Mouse (Mus musculus): ENCODE results near the gene Fgf16. TPM values are rescaled to one million over a fixed set of nuclear protein-coding genes. Genes with fewer than 3 reads are reported as not detected.

The Fgf16 gene
- not detected in 2 replicates for polyA plus RNA-seq (2016; fragmentation: Nextera tagmentation; extraction: Ambion mirVana)

DNA sequence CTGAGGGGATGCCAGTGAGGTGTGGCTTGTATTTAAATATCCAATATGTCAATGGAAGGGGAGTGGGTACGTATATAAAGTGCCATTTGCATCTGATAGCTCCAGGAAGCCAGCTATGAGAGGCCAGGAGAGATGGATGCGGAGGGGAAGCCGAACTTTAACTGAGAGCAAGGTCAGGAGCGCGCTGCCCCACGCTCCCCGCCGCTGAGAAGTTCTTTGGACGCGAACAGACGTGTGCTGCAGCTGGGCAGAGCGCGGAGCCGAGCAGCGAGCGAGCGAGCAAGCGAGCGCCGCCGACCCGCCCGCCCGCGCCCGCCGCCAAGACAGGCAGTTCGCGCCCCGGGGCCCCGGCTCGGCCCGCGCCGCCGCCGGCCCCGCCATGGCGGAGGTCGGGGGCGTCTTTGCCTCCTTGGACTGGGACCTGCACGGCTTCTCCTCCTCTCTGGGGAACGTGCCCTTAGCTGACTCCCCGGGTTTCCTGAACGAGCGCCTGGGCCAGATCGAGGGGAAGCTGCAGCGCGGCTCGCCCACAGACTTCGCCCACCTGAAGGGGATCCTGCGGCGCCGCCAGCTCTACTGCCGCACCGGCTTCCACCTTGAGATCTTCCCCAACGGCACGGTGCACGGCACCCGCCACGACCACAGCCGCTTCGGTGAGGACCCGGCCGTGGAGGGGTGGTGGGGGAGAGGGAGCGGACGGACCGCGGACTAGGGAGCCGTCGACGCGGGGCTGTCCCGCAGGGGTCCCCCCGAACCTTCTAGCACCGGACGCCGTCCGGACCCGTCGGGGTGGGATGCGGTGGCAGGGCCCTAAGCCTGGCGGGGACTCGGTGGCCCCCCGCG, at the start of gene Fgf16:
TSS of gene Fgf16 (plus strand) at position 118 of the 843 bp plus-strand sequence.
- WGBS: 26% methylated on average over 65 of the region's 86 CpGs

DNA sequence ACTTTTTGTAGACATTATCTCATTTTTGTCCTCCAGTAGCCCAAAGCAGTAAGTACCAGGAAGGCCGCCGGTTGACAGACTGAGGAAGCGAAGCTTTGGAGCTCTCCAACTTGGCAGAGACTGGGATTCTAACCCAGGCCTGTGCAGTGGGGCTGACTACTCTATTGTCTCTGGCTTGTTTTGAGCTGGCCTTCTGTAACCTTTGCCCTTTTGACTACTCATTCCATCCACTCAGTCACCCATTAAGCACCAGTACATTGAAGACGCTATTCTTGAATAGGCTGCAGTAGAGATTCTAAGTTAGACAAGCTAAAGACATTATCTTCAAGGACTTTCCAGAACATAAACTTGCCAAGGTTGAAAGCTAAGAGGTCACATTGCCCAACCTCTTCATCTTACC, 49.3 kb upstream of the Fgf16 start:
- H3K4me3 ChIP-seq: no peak overlapping the region
- H3K9me3 ChIP-seq (replicated peaks): no peaks in the 10 kb centered on the region
- no peaks in the 10 kb centered on the region for H3K4me1 ChIP-seq
- H3K36me3 ChIP-seq: no peaks in the 10 kb centered on the region
- peaks cover 86% of the 10 kb centered on the region for H3K27me3 ChIP-seq (ENCODE audit: low read depth, poor library complexity, severe bottlenecking)
- 61% methylated on average over 4 of the region's 4 CpGs for WGBS
- no peak overlapping the region for H3K27ac ChIP-seq (replicated peaks)
- DNase-seq (ENCODE audit: low spot score): no peak

More for the DNA sequence above, at the start of gene Fgf16:
- H3K4me3 ChIP-seq: peak within 1 kb of the TSS; percentile 54
- peak within 1 kb of the TSS; percentile 33; the same call in 1 of the 2 replicates for H3K27ac ChIP-seq (replicated peaks)
- H3K36me3 ChIP-seq: no peaks in the 10 kb centered on the region
- peaks cover 7% of the 10 kb centered on the region for H3K4me1 ChIP-seq
- H3K27me3 ChIP-seq (ENCODE audit: low read depth, poor library complexity, severe bottlenecking): peaks cover 90% of the 10 kb centered on the region
- DNase-seq (ENCODE audit: low spot score): peak; percentile 32
- H3K9me3 ChIP-seq (replicated peaks): 0 out of 2 replicates have a peak, but pooled peaks cover 7% of the 10 kb centered on the region

DNA sequence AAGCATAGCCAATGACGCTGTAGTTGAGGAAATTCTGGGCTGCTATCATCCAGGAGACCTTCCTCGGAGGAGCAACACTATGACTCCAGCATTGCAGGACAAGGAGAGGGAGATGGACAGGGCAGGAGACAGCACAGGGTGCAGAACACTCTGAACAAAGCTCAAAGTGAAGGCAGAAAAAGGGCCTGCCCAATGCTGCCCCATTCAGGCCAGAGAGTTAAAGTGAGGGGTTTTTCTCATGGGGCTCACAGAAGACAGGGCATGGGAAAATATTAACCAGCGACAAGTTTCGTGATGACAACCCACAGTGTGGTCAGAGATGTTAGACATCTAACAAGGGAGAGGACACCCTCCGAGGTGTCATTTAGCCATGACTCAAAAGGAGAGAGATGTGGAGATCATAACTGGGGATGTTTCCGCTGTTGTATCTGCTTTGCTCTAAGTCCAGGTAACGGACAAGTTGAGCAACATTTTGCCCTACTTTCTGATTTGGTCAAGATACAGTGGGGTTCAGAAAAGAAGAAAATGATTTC, 48.2 kb upstream of the Fgf16 start:
- peaks cover 86% of the 10 kb centered on the region for H3K27me3 ChIP-seq (ENCODE audit: low read depth, poor library complexity, severe bottlenecking)
- 91% methylated on average over 7 of the region's 7 CpGs for WGBS

DNA sequence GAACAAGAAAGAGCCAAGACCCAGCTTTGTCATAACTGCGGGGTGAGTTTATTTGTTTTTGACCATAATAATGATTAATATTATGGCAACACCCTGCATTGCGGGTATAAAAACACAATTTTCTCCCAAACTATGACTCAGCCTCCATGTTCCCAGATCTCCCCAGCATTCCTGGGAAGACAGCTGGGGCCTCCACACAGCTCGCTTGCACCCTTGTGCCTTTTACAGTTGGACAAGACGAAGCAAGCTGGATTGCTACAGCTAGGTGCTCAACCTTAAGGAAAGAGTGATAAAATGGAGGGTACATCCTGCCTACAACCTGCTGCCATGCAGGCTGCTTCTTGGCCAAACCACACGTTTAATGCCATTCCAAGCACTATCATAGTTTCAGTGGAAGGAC, 45.7 kb upstream of the Fgf16 start:
- Histone ChIP-seq H3K4me1 (no peaks in the 10 kb centered on the region), H3K27me3 (ENCODE audit: low read depth, poor library complexity, severe bottlenecking) (peaks cover 86% of the 10 kb centered on the region), H3K4me3 (no peak overlapping the region), H3K27ac (replicated peaks) (no peak overlapping the region), H3K36me3 (no peaks in the 10 kb centered on the region), H3K9me3 (replicated peaks) (no peaks in the 10 kb centered on the region)
- DNase-seq (ENCODE audit: low spot score): no peak
- WGBS: 87% methylated on average over 5 of the region's 5 CpGs

More for the DNA sequence above, 48.2 kb upstream of the Fgf16 start:
- Histone ChIP-seq H3K9me3 (replicated peaks) (no peaks in the 10 kb centered on the region), H3K4me1 (no peaks in the 10 kb centered on the region), H3K4me3 (no peak overlapping the region), H3K36me3 (no peaks in the 10 kb centered on the region), H3K27ac (replicated peaks) (no peak overlapping the region)
- DNase-seq (ENCODE audit: low spot score): no peak

DNA sequence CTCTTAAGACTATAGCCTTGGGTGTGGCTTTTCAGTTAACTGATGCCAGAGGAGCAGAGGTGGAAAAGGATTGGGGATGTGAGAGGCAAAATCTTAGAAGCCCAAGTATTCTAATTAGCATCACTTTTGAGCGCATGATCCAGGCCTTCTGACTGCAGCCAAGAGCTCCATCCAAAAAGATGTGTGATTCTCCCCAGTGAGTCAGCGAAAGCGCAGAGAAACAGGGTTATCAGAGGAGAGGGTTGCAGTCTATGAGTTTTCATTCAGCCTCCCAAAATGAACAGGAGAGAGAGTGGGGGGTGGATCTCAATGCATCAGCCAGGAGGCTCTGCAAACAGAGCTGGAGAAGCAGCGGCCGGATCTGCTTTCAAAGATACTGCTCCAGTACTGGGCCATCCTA, 45.1 kb upstream of the Fgf16 start:
- DNase-seq (ENCODE audit: low spot score): no peak
- no peak overlapping the region for H3K4me3 ChIP-seq
- no peaks in the 10 kb centered on the region for H3K9me3 ChIP-seq (replicated peaks)
- 76% methylated on average over 5 of the region's 5 CpGs for WGBS
- no peaks in the 10 kb centered on the region for H3K36me3 ChIP-seq
- peaks cover 80% of the 10 kb centered on the region for H3K27me3 ChIP-seq (ENCODE audit: low read depth, poor library complexity, severe bottlenecking)
- H3K27ac ChIP-seq (replicated peaks): no peak overlapping the region
- H3K4me1 ChIP-seq: no peaks in the 10 kb centered on the region

DNA sequence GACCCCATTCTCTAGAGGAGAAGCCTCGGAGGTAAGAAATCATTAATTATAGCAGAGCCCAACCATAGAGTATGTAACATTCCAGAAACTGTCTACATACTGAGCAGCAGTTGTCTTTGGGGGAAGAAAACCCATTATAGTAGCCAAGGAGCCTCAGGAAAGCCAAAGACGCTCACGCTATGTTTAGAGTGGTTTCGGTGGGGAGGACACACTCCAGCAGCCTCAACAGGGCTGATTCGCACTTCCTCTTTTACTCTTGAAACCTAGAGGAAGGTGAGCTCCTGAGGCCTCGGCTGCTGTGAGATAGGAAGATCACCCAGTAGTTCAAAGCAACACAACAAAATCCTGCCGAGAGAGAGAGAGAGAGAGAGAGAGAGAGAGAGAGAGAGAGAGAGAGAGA, 39.9 kb upstream of the Fgf16 start:
- DNase-seq (ENCODE audit: low spot score): no peak
- peaks cover 33% of the 10 kb centered on the region for H3K27me3 ChIP-seq (ENCODE audit: low read depth, poor library complexity, severe bottlenecking)
- H3K36me3 ChIP-seq: no peaks in the 10 kb centered on the region
- H3K27ac ChIP-seq (replicated peaks): no peak overlapping the region
- WGBS: 80% methylated on average over 7 of the region's 7 CpGs
- H3K4me1 ChIP-seq: no peaks in the 10 kb centered on the region
- H3K9me3 ChIP-seq (replicated peaks): no peaks in the 10 kb centered on the region
- H3K4me3 ChIP-seq: no peak overlapping the region

DNA sequence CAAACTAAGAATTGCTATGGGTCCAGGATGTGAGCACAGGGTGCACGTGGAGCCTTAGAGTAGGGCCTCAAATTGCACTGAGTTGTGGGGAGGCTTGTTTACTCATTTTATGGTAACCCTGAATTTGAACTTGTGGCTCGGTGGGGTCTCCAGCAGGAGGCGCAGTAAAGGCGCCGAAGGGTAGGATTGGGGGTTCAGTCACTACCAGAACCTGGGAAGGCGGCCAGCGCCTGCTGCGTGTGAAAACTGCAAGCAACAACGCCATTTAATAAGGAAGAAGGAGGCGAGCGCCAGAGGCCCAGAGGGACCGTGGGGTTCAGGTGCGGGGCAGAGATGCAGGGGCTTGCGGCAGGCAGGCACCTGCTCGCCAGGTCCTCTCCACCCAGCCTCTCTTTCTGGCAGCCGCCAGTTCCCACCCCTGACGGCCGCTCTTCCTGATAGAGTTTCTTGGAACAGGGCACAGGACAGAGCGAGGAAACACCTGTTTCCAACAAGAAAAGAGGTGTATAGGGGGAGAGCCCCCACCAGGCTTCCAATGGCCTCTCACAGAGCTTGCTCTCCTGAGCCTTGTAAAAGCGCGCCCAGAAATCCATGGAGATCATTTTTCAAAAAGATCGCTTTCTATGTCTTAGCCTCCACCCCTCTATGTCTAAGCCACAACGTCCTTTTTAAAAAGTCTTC, 1.1 kb upstream of the Fgf16 start:
- Histone ChIP-seq H3K36me3 (no peaks in the 10 kb centered on the region), H3K27ac (replicated peaks) (no peak overlapping the region), H3K4me3 (peak overlapping the region; percentile 54), H3K27me3 (ENCODE audit: low read depth, poor library complexity, severe bottlenecking) (peaks cover 82% of the 10 kb centered on the region), H3K9me3 (replicated peaks) (0 out of 2 replicates have a peak, but pooled peaks cover 7% of the 10 kb centered on the region), H3K4me1 (peaks cover 7% of the 10 kb centered on the region)
- DNase-seq (ENCODE audit: low spot score): peak; percentile 18
- 25% methylated on average over 23 of the region's 23 CpGs for whole genome bisulfite sequencing

DNA sequence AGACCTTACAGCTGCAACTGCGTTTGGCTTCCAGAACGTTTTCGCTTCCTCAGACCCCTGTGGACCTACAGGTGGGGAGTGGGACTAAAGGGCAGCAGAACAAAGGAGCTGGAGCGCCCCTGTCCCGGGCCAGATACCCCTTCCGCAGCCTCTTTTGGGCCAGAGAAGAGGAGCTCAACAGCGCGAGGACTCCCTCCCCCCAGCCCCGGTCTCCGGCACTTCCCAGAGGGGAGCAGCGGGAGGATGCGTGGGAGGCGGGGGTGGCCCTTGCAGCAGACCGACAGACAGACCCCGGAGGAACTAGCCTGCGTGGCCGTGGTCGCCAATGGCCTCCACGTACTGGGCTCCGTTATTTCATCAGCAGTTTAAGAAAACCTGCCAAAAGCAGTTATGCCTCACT, 467 bp upstream of the Fgf16 start:
- 23% methylated on average over 20 of the region's 20 CpGs for WGBS
- 0 out of 2 replicates have a peak, but pooled peaks cover 7% of the 10 kb centered on the region for H3K9me3 ChIP-seq (replicated peaks)
- peaks cover 7% of the 10 kb centered on the region for H3K4me1 ChIP-seq
- H3K36me3 ChIP-seq: no peaks in the 10 kb centered on the region
- peak; percentile 34 for DNase-seq (ENCODE audit: low spot score)
- H3K27ac ChIP-seq (replicated peaks): 0 out of 2 replicates have a peak overlapping the region, but pooled peaks have one; percentile 33
- H3K4me3 ChIP-seq: peak overlapping the region; percentile 54
- H3K27me3 ChIP-seq (ENCODE audit: low read depth, poor library complexity, severe bottlenecking): peaks cover 83% of the 10 kb centered on the region

DNA sequence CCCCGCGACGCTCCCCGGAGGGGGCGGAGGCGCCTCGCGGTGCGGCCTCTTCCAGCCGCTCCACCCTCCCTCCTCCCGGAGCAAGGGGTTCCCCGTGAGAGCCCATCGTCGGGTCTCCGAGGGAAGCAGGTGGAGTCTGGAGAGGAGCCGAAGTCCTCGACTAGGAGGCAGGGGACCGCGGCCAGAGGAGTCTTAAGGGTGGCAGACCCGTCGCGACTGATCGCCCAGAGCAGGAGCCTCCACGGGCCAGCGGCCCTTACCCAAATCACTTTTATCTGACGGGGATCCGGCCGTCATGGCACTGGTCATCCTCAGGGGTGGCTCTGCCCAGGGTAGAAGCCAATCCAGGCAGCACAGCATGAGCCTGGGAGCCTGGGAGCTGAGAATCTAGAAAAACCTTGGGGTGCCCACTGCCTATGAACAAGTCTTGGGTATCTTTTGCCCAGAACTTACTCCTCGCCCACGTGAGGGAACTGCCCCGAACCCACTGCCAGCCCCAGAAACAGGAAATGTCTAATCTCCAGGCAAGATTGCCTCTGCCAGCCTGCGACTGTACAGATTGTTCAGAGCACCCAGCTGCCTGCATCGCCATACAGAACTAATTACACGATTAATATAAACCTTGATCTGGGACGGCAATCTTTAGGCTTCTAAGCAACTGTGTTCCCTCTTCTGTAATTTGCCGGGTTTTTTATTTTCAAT, 1.1 kb downstream of the Fgf16 start:
- peak; percentile 15 for DNase-seq (ENCODE audit: low spot score)
- Histone ChIP-seq H3K27ac (replicated peaks) (no peak overlapping the region), H3K27me3 (ENCODE audit: low read depth, poor library complexity, severe bottlenecking) (peaks cover 97% of the 10 kb centered on the region), H3K4me1 (peaks cover 7% of the 10 kb centered on the region), H3K4me3 (peak overlapping the region; percentile 54), H3K9me3 (replicated peaks) (0 out of 2 replicates have a peak, but pooled peaks cover 7% of the 10 kb centered on the region), H3K36me3 (no peaks in the 10 kb centered on the region)
- WGBS: 19% methylated on average over 36 of the region's 36 CpGs

DNA sequence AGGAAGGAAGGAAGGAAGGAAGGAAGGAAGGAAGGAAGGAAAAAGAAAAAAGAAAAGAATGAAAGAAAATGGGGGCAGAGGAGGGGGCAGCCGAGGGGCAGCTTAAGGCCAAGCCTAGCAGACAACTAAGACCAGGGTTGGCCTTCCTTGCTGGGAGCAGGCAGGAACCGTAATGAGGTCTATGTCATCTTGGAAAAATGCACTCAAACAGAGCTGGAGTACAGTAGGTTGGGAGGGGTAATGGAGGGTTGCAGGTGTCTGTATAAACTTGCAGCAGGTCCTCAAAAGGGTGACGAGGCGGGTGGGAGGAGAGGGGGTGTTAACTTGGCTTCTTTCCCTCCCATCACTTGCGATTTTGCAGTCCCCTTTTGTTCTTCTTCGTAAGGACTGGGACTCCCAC, 1.9 kb downstream of the Fgf16 start:
- Histone ChIP-seq H3K9me3 (replicated peaks) (0 out of 2 replicates have a peak, but pooled peaks cover 7% of the 10 kb centered on the region), H3K36me3 (no peaks in the 10 kb centered on the region), H3K4me1 (peaks cover 7% of the 10 kb centered on the region), H3K27me3 (ENCODE audit: low read depth, poor library complexity, severe bottlenecking) (peaks cover 97% of the 10 kb centered on the region), H3K27ac (replicated peaks) (no peak overlapping the region), H3K4me3 (no peak overlapping the region)
- no peak for DNase-seq (ENCODE audit: low spot score)
- WGBS: 36% methylated on average over 6 of the region's 6 CpGs

DNA sequence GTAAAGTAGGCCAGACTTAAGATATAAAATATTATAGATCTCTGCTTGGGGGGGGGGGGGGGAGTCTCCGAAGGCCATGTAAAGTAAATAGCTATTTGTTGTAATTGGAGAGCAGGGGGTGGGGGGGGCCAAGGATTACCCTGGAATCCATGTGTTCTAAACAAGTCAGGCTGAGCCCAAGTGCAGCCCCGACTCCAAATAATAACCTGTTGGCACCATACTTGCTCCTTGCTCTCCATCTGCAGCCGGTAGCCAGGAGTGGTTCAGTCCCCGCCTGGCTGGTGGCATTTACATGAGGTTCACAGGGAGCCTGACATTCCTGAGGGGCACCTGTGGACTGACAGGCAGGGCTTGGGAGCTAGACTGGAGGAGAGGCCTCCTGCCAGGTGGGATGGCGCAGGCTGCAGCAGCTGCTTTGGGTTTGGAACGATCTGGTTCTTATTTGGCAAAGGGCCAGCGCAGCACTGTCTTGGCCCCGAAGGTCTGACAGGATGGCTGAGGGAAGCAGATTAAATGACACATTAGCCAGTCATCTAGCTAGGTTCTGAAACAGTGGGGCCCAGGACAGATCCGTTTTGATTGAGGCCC, 3.2 kb downstream of the Fgf16 start:
- H3K4me3 ChIP-seq: no peak overlapping the region
- whole genome bisulfite sequencing: 39% methylated on average over 9 of the region's 9 CpGs
- no peak overlapping the region for H3K27ac ChIP-seq (replicated peaks)
- no peak for DNase-seq (ENCODE audit: low spot score)
- H3K4me1 ChIP-seq: peaks cover 7% of the 10 kb centered on the region
- no peaks in the 10 kb centered on the region for H3K36me3 ChIP-seq
- H3K9me3 ChIP-seq (replicated peaks): 0 out of 2 replicates have a peak, but pooled peaks cover 7% of the 10 kb centered on the region
- peaks cover 98% of the 10 kb centered on the region for H3K27me3 ChIP-seq (ENCODE audit: low read depth, poor library complexity, severe bottlenecking)

DNA sequence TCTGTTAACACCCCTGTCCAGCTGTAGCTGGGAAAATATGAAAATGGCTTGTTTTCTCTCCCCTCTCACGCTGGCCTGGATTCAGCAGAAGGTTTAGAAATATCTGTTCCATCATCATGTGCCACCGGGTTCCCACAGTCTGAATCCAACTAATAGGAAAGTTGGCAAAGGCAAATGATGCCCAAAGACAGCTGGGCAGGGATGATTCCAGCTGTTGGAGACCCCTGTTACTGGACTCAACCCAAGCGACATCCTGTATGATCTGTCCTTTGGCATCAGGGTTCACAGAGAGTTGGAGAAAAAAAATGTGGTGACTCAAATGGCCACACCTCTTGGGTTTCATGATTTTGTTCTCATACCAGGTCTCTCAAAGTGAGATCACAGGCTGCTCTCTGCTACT, 3.9 kb downstream of the Fgf16 start:
- peaks cover 7% of the 10 kb centered on the region for H3K4me1 ChIP-seq
- 80% methylated on average over 3 of the region's 3 CpGs for WGBS
- no peak overlapping the region for H3K4me3 ChIP-seq
- no peak for DNase-seq (ENCODE audit: low spot score)
- H3K27me3 ChIP-seq (ENCODE audit: low read depth, poor library complexity, severe bottlenecking): peaks cover 98% of the 10 kb centered on the region
- no peak overlapping the region for H3K27ac ChIP-seq (replicated peaks)
- 0 out of 2 replicates have a peak, but pooled peaks cover 7% of the 10 kb centered on the region for H3K9me3 ChIP-seq (replicated peaks)
- H3K36me3 ChIP-seq: no peaks in the 10 kb centered on the region
